Mouse (Mus musculus) CH12.LX (cell line): Measurements from ENCODE around the gene AC124502.3.

ENCODE experiments used
- JUN ChIP-seq: IDR thresholded peaks from 2 replicates; pipeline ENCODE4 v1.6.1; 2011; ENCODE audit warnings: low read depth, mild to moderate bottlenecking, low read length, improper control_type of control experiment, moderate library complexity; ENCODE audit not compliant: insufficient read depth
- POLR2A ChIP-seq: IDR thresholded peaks from 2 replicates; pipeline ENCODE4 v1.6.1; 2011; ENCODE audit warnings: low read depth, mild to moderate bottlenecking, improper control_type of control experiment, low read length
- SMC3 ChIP-seq: IDR thresholded peaks from 2 replicates; pipeline ENCODE4 v1.6.1; 2011; ENCODE audit warnings: low read depth, low read length, improper control_type of control experiment

DNA sequence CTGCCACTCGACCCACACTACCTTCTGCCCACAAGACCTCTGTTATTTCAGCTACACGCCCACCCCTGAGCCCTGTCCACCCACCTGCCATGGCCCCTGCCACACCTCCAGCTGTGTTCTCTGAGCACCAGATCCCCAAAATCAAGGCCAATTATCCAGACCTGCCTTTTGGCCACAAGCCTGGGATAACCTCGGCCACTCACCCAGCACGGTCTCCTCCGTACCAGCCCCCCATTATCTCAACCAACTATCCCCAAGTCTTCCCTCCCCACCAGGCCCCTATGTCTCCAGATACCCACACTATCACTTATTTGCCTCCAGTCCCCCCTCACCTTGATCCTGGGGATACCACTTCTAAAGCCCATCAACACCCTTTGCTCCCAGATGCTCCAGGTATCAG lies 30.8 kb downstream of the AC124502.3 start:
- no peak for TF ChIP-seq SMC3
- TF ChIP-seq JUN, result no peak
- no peak for TF ChIP-seq POLR2A
